Mouse (Mus musculus): ENCODE measurements around the gene Tff1. TPM values are rescaled to one million over a fixed set of nuclear protein-coding genes. Genes with fewer than 3 reads are reported as not detected.

Tff1 gene
- total RNA-seq, 2 experiments from 2014 or later = not detected

DNA sequence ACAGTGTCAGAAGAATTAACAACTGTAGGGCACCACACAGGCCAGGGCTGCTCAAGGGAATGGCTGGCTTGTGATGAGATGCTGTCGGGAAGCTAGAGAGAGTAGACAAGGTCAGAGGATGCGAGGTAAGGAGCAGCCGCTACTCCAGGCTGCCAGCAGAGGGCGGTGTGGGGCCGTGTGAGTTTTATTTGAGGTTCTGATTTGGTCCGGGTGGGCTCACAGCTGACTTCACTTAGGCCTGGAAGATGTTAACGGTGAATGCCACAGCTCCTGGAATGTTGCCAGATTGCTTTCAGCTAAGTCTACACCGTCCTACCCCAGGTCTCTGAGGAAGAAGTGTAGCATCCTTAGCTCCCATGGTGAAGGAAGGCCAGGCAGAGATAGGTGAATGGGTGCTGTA is 43.1 kb downstream of the Tff1 start:
- intact Hi-C loops (cut with DNase I) = loop anchor here (10.0 kb wide), 1 partner anchor 363 kb away; no protein-coding TSS in a partner anchor
- DNase-seq (ENCODE audit: extremely low spot score in 1 of 2, low spot score in 2 of 2) = peak in 1 of 2 experiments; percentile 68

DNA sequence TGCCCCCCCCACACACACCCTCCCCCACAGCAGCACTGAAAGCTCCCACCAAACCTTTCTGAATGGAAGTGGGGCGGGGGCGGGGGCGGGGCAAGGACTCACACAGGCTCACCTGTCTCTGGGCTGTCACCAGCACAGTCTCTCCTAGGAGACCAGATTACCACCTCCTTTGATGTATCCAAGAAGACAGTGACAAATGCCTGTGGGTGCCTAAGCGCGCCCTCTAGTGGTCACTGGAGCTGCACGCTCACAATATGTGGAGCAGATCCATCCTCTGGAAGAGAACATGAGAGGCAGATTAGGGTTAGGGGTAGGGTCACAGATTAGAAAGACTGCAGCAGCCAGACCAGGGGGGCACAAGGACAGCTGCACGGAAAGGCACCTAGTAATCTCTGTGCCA is 45.6 kb downstream of the Tff1 start:
- DNase-seq (ENCODE audit: extremely low spot score in 1 of 2, low spot score in 2 of 2) = peak; percentile 68 to 85
- intact Hi-C loops (cut with DNase I) = loop anchor here (2.0 kb wide), 1 partner anchor 101 kb away; no protein-coding TSS in a partner anchor

DNA sequence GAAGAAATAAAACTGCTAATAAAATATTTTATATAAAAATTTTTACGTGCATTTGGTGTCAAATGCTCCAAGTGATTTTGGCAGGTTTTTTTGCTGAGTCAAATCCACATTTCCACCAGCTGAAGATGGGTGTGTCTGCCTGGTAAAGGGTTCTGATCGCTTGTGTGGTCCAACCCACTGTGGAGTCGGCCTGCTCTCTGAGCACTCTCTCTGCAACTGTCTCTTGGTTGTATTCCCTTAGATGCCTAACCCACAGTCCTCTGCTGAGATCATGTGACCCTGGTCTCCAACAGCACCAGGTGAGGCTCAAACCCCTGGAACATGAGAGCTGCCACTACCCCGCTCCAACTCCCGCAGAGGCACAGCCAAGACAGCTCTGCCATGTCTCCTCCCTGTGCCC is 47.1 kb downstream of the Tff1 start:
- intact Hi-C loops (cut with DNase I) = loop anchor here (2.0 kb wide), 1 partner anchor 99 kb away; no protein-coding TSS in a partner anchor
- no peak for DNase-seq (ENCODE audit: extremely low spot score in 1 of 2, low spot score in 2 of 2)

DNA sequence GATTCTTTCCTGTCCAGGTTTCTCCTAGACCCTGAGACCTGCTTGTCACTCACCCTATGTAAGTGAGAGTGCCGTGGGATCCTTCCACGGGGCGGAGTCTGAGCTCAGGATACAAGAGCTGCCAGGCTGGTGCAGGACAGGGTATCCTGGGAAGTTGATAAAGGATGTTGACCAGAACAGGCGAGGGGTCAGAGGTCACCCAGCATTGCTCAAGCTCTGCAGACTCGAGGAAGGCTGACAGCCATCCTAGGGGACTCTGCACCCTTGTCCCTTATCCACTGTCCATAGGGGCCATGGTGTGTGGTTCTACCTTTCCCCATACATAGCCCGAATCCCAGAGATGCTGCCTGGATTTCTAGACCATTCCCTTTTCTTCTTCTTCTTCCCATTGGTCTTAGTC is 49.0 kb downstream of the Tff1 start:
- DNase-seq (ENCODE audit: extremely low spot score in 1 of 2, low spot score in 2 of 2) = no peak
- intact Hi-C loops (cut with DNase I) = no loop called here

DNA sequence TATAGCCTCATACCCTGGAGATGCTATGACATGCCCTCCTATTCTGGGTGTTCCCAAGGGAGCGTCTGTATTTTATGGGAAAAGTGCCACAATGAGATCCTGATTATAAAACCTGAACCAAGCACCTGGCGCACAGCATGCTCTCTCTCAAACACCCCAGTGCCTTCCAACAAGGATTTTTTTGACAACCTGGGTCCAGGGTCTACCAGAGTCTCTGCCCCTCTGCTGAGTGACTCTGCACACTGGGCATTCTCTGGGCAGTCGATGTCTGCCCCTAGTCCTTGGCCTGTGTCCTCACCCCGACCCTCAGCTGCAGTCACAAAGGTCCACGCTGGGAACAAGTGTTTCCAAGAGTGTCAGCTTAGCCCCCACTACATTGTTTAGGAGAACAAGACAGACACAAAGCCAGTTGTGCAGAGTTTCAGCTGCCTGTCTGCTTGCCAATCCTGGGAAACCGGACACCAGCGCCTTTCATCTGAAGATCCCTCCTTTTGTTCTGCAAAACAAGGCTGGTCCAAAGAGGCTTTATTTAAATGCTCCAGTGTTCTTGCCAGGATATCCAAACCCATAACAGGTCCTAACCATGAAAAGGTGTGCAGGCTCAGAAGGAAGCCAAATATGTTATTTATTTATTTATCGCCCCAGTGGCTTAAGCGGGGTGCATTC is 51.8 kb downstream of the Tff1 start:
- DNase-seq (ENCODE audit: extremely low spot score in 1 of 2, low spot score in 2 of 2) = no peak
- intact Hi-C loops (cut with DNase I) = no loop called here

Other genes with a start within 250 kb of the Tff1 start
- under 1 TPM; 0.08 to 0.09 TPM for gene Umodl1, start 210.6 kb downstream of the Tff1 start, total RNA-seq (2021)
- 10 to 100 TPM; 26.4 to 33.2 TPM for gene Abcg1, start 107.6 kb downstream of the Tff1 start, total RNA-seq (2021)
- not detected for gene Tff3, start 35.6 kb downstream of the Tff1 start, total RNA-seq (2021)
- not detected for gene Tff2, start 21.0 kb downstream of the Tff1 start, total RNA-seq (2021)
- not detected for gene Tmprss3, start 33.7 kb upstream of the Tff1 start, total RNA-seq (2021)
- not detected for gene Ubash3a, start 42.6 kb upstream of the Tff1 start, total RNA-seq (2021)
- 10 to 100 TPM; 12.1 to 14.2 TPM for gene Rsph1, start 112.1 kb upstream of the Tff1 start, total RNA-seq (2021)
- gene Slc37a1, start 121.5 kb upstream of the Tff1 start, total RNA-seq (2021) = 1 to 10 TPM; 6.7 to 7.5 TPM
- 10 to 100 TPM; 32.8 to 41.4 TPM for gene Pde9a, start 220.9 kb upstream of the Tff1 start, total RNA-seq (2021)

All from left cerebral cortex, postnatal 10 days (tissue).